Mouse (Mus musculus): ENCODE measurements around the gene Fam3c. TPM values are rescaled to one million over a fixed set of nuclear protein-coding genes. Genes with fewer than 3 reads are reported as not detected.
A peak's percentile ranks its signal among the peaks of the same experiment; 100 is the strongest.

Gene Fam3c
- 81.1 and 101 TPM in 2 replicates for polyA plus RNA-seq (2014; fragmentation: Nextera tagmentation; extraction: Ambion mirVana)

DNA sequence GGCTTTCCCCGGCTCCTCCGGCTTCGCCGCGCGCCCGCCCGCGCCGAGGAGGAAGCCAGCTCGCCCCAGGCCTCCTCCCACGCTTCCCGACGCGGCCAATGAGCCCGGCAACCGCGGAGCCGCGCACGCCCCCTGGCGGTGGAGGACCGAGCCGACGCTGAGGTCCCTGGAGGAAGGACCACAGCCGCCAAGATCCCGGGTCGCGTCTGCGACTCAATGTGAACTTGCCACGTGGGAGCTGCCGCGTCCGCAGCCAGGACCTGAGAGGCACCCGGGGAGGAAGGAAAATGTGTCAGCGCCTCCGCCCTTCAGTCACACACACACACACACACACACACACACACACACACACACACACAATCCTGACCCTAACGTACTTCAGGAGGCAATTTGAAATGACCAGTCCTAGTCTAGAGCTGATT lies at the start of gene Fam3c:
Gene Fam3c (minus strand): TSS at position 158 of the 422 bp plus-strand sequence.
- Histone ChIP-seq H3K4me3 (replicated peaks; ENCODE audit: low read length) (peak within 1 kb of the TSS; percentile 85), H3K9me3 (ENCODE audit: control insufficient read depth, low read length) (no peaks in the 10 kb centered on the region), H3K9ac (peak within 1 kb of the TSS; percentile 89), H3K27ac (peak within 1 kb of the TSS; percentile 82), H3K27me3 (ENCODE audit: control insufficient read depth, insufficient read depth, low read length) (no peaks in the 10 kb centered on the region), H3K36me3 (replicated peaks; ENCODE audit: control insufficient read depth, insufficient read depth) (no peaks in the 10 kb centered on the region), H3K4me2 (replicated peaks) (peak within 1 kb of the TSS; percentile 61), H3K4me1 (replicated peaks; ENCODE audit: control insufficient read depth, insufficient read depth, low read length) (peaks cover 10% of the 10 kb centered on the region)
- peak; percentile 97 for DNase-seq (ENCODE audit: low spot score)
- ATAC-seq (ENCODE audit: low FRiP score), result peak; percentile 99
- WGBS, result 0% methylated on average over 36 of the region's 38 CpGs

DNA sequence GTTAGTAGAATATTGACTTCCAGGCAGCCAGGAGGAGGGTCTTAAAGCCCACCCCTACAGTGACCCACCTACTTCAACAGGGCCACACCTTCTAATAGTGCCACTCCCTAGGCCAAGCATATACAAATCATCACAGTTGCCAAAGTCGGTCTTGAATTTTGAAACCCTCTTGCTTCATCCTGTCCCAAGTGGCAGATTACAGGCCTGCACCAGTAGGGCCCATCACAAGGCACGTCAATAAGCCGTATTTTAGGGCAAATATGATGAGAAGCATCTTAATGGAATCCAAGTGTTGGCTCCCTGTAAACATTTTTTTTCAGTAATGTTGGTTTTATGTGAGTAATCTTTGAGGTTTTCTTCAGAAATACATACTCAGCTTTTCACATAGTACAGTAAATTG lies 49.0 kb upstream of the Fam3c start:
- Histone ChIP-seq H3K27ac (no peak overlapping the region), H3K9me3 (ENCODE audit: control insufficient read depth, low read length) (no peaks in the 10 kb centered on the region), H3K4me1 (replicated peaks; ENCODE audit: control insufficient read depth, insufficient read depth, low read length) (0 out of 2 replicates have a peak, but pooled peaks cover 13% of the 10 kb centered on the region), H3K4me3 (replicated peaks; ENCODE audit: low read length) (no peak overlapping the region), H3K27me3 (ENCODE audit: control insufficient read depth, insufficient read depth, low read length) (no peaks in the 10 kb centered on the region), H3K4me2 (replicated peaks) (no peak overlapping the region), H3K36me3 (replicated peaks; ENCODE audit: control insufficient read depth, insufficient read depth) (no peaks in the 10 kb centered on the region), H3K9ac (no peak overlapping the region)
- DNase-seq (ENCODE audit: low spot score), result no peak
- ATAC-seq (ENCODE audit: low FRiP score), result no peak
- 88% methylated on average over 3 of the region's 3 CpGs for WGBS

DNA sequence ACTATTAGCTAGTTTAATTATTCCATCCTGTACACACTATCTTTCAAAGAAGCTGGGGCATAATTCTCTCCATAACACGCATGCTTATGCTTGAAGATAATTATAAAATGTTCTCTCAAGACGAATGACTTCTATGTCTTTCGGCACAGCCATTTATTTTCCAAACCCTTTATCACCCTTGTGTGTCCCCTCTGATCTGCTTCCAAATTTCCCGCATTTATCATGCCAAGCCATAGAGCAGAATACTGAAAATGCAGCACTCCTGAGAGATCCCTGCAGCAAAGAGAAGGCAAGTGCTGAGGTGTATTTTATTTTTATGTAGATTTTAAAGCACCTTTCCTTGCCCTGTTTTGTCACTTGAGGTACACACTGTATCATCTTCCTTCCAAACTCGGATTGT lies 47.7 kb upstream of the Fam3c start:
- Histone ChIP-seq H3K4me2 (replicated peaks) (no peak overlapping the region), H3K9ac (no peak overlapping the region), H3K27ac (no peak overlapping the region), H3K9me3 (ENCODE audit: control insufficient read depth, low read length) (no peaks in the 10 kb centered on the region), H3K4me1 (replicated peaks; ENCODE audit: control insufficient read depth, insufficient read depth, low read length) (0 out of 2 replicates have a peak, but pooled peaks cover 13% of the 10 kb centered on the region), H3K4me3 (replicated peaks; ENCODE audit: low read length) (no peak overlapping the region), H3K27me3 (ENCODE audit: control insufficient read depth, insufficient read depth, low read length) (no peaks in the 10 kb centered on the region), H3K36me3 (replicated peaks; ENCODE audit: control insufficient read depth, insufficient read depth) (no peaks in the 10 kb centered on the region)
- no peak for DNase-seq (ENCODE audit: low spot score)
- no peak for ATAC-seq (ENCODE audit: low FRiP score)
- WGBS, result 63% methylated on average over 5 of the region's 5 CpGs

DNA sequence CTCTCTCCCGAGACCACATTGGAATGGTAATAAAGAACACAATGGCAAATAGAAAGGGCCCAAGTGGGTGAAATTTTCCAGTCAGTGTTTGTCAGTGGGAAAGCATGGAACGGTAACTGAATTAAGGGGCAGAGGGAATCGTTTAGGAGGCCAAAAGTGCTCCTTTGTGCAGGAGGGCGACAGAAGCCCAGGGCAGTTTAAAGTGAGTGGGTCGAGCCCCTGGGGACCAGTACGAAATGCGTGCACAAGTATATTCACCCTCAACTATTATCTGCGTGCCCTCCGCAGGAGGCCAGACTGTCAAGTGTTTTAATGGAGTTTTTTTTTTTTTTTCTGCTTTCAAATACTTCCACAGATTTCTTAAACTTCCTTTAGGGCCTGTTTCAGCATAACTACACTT lies 47.3 kb upstream of the Fam3c start:
- Histone ChIP-seq H3K36me3 (replicated peaks; ENCODE audit: control insufficient read depth, insufficient read depth) (no peaks in the 10 kb centered on the region), H3K4me3 (replicated peaks; ENCODE audit: low read length) (no peak overlapping the region), H3K9ac (no peak overlapping the region), H3K9me3 (ENCODE audit: control insufficient read depth, low read length) (no peaks in the 10 kb centered on the region), H3K4me1 (replicated peaks; ENCODE audit: control insufficient read depth, insufficient read depth, low read length) (0 out of 2 replicates have a peak, but pooled peaks cover 13% of the 10 kb centered on the region), H3K4me2 (replicated peaks) (no peak overlapping the region), H3K27me3 (ENCODE audit: control insufficient read depth, insufficient read depth, low read length) (no peaks in the 10 kb centered on the region), H3K27ac (no peak overlapping the region)
- ATAC-seq (ENCODE audit: low FRiP score) (no peak), DNase-seq (ENCODE audit: low spot score) (no peak)
- WGBS, result 32% methylated on average over 9 of the region's 9 CpGs

DNA sequence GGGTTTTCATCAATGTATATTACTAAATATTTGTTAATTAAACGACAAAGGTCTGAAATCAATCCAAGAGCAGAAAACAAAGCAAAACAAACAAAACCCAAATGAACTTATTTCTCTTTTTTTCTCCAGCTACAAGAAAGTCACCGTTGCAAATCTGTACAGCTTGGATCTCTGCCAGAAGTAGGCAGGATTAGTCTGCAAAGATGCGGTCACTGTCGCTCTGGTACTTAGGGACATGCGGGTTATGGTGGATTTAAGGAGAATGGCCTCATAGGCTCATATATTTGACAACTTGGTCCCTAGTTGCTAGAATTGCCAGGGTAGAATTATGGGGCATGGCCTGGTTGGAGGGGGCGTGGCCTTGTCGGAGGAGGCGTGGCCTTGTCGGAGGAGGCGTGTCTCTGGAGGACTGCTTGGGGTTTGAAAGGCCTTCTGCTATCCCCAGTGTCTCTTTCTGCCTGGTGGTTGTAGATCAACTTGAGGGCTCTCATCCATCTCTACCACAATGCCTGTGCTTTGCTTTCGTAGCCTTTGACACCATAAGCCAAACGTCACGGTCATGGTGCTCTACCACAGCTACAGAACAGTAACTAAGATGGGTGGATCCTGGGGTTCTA lies 46.6 kb upstream of the Fam3c start:
- H3K4me2 ChIP-seq (replicated peaks), result no peak overlapping the region
- no peaks in the 10 kb centered on the region for H3K9me3 ChIP-seq (ENCODE audit: control insufficient read depth, low read length)
- DNase-seq (ENCODE audit: low spot score), result no peak
- 0 out of 2 replicates have a peak, but pooled peaks cover 13% of the 10 kb centered on the region for H3K4me1 ChIP-seq (replicated peaks; ENCODE audit: control insufficient read depth, insufficient read depth, low read length)
- H3K27me3 ChIP-seq (ENCODE audit: control insufficient read depth, insufficient read depth, low read length), result no peaks in the 10 kb centered on the region
- WGBS, result 71% methylated on average over 13 of the region's 13 CpGs
- no peaks in the 10 kb centered on the region for H3K36me3 ChIP-seq (replicated peaks; ENCODE audit: control insufficient read depth, insufficient read depth)
- H3K27ac ChIP-seq, result no peak overlapping the region
- H3K4me3 ChIP-seq (replicated peaks; ENCODE audit: low read length), result no peak overlapping the region
- H3K9ac ChIP-seq, result no peak overlapping the region
- ATAC-seq (ENCODE audit: low FRiP score), result no peak

DNA sequence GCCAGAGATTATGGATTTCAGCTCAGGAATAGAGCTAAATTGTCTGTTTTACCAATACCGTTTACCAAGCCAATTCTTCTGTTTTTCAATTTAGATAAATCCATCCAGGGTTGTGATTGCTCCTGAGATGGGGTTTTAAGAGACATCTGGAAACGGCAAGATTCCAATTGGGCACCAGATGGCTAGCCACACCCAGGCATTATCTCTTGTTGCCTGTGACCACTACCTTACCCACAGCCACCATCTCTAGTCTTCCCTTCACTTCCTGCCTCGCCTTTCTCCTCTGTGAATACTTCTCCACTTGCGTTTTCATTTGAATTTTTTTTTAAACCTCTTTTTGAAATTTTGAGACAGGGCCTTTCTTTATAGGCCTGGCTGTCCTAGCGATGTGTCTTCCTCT lies 46.0 kb upstream of the Fam3c start:
- Histone ChIP-seq H3K4me2 (replicated peaks) (no peak overlapping the region), H3K27me3 (ENCODE audit: control insufficient read depth, insufficient read depth, low read length) (no peaks in the 10 kb centered on the region), H3K36me3 (replicated peaks; ENCODE audit: control insufficient read depth, insufficient read depth) (no peaks in the 10 kb centered on the region), H3K27ac (no peak overlapping the region), H3K4me3 (replicated peaks; ENCODE audit: low read length) (no peak overlapping the region), H3K9me3 (ENCODE audit: control insufficient read depth, low read length) (no peaks in the 10 kb centered on the region), H3K9ac (no peak overlapping the region), H3K4me1 (replicated peaks; ENCODE audit: control insufficient read depth, insufficient read depth, low read length) (0 out of 2 replicates have a peak, but pooled peaks cover 13% of the 10 kb centered on the region)
- ATAC-seq (ENCODE audit: low FRiP score), result no peak
- no peak for DNase-seq (ENCODE audit: low spot score)
- 91% methylated on average over 5 of the region's 5 CpGs for WGBS

DNA sequence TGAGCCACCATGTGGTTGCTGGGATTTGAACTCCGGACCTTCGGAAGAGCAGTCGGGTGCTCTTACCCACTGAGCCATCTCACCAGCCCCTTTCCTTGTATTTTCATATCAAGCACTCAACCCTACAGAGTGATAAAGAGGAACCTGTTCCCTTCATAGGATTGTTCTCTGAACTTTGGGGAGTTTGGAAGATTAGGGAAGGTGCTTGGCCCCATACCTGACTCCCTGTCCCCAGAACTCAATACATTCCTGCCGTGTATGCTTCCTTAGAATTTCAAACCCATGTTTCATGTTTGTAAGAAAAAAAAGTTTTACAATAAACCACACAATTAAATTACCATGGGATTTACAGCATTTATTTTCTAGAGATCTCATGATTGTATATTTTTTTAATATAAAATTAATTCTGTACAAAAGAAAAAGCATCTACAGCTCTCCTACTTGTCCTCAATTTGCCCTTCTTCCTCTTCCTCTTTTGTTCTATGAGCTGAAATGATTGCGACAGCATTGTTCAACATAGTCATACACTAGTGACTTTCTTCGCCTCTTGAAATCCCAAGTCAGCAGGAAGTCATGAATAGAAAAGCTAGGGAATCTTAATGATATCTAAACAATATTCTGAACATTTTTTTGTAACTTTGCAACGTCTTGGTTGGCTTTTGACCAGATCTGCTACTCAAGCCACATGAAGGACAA lies 42.2 kb upstream of the Fam3c start:
- no peak for ATAC-seq (ENCODE audit: low FRiP score)
- 88% methylated on average over 7 of the region's 7 CpGs for WGBS

DNA sequence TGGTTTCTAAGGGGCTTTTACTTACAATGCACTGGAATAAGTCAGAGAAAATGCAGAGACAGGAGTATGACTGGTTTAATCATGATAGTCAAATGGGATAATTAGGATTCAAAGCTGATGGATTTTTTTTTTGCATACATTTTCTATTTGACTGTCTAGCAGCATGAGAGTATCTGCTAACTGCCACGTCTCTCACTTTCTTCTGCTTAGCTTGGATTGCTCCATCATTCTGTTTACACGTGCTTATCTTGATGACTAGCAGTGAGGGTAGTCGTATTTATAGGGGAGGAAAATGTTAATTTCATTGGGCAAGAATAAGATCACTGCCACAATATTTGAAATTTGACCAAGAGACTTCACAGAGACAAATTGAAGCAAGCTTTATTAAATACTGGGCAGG lies 39.2 kb upstream of the Fam3c start:
- H3K27me3 ChIP-seq (ENCODE audit: control insufficient read depth, insufficient read depth, low read length), result no peaks in the 10 kb centered on the region
- ATAC-seq (ENCODE audit: low FRiP score), result no peak
- H3K4me3 ChIP-seq (replicated peaks; ENCODE audit: low read length), result no peak overlapping the region
- no peak overlapping the region for H3K27ac ChIP-seq
- no peaks in the 10 kb centered on the region for H3K9me3 ChIP-seq (ENCODE audit: control insufficient read depth, low read length)
- no peak overlapping the region for H3K4me2 ChIP-seq (replicated peaks)
- WGBS, result 86% methylated on average over 3 of the region's 3 CpGs
- H3K9ac ChIP-seq, result no peak overlapping the region
- DNase-seq (ENCODE audit: low spot score), result no peak
- H3K36me3 ChIP-seq (replicated peaks; ENCODE audit: control insufficient read depth, insufficient read depth), result no peaks in the 10 kb centered on the region
- no peaks in the 10 kb centered on the region for H3K4me1 ChIP-seq (replicated peaks; ENCODE audit: control insufficient read depth, insufficient read depth, low read length)

More for the DNA sequence above, 42.2 kb upstream of the Fam3c start:
- DNase-seq (ENCODE audit: low spot score), result no peak
- Histone ChIP-seq H3K36me3 (replicated peaks; ENCODE audit: control insufficient read depth, insufficient read depth) (no peaks in the 10 kb centered on the region), H3K4me2 (replicated peaks) (no peak overlapping the region), H3K4me3 (replicated peaks; ENCODE audit: low read length) (no peak overlapping the region), H3K27ac (no peak overlapping the region), H3K9me3 (ENCODE audit: control insufficient read depth, low read length) (no peaks in the 10 kb centered on the region), H3K4me1 (replicated peaks; ENCODE audit: control insufficient read depth, insufficient read depth, low read length) (0 out of 2 replicates have a peak, but pooled peaks cover 6% of the 10 kb centered on the region), H3K9ac (no peak overlapping the region), H3K27me3 (ENCODE audit: control insufficient read depth, insufficient read depth, low read length) (no peaks in the 10 kb centered on the region)

DNA sequence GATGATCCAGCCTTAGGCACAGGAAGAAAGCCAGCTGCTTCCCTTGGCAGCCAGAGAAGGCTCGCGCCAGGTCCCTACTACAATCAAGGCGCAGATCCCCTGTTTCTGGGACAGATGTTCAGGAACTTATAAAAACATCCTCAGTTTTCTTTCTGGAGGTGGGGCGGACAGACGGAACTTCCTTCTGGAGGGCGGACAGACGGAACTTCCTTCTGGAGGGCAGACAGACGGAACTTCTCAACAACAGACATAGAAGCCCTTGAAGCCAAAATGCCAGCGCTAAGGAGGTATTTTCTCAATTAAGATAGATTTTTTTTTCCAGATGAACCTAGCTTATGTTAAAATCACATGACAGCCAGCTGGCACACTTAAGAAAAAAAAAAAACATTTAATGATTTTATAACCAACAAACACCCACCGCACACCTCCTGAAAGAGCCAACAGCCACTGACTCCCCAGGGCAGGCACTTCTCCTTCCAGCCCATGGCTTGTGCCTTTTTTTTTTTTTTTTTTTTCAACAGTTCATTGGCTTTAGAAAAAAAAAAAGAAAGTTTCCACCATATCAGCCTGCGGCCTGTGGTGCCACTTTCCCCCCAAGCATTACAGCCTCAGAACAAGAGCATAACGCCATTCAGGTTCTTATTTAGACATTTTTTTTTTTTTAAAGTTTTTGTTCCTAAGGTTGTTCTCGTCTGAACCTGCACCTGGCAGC lies 34.8 kb upstream of the Fam3c start:
- Histone ChIP-seq H3K4me3 (replicated peaks; ENCODE audit: low read length) (no peak overlapping the region), H3K9me3 (ENCODE audit: control insufficient read depth, low read length) (no peaks in the 10 kb centered on the region), H3K9ac (no peak overlapping the region), H3K4me2 (replicated peaks) (no peak overlapping the region), H3K27me3 (ENCODE audit: control insufficient read depth, insufficient read depth, low read length) (no peaks in the 10 kb centered on the region), H3K4me1 (replicated peaks; ENCODE audit: control insufficient read depth, insufficient read depth, low read length) (no peaks in the 10 kb centered on the region), H3K36me3 (replicated peaks; ENCODE audit: control insufficient read depth, insufficient read depth) (no peaks in the 10 kb centered on the region), H3K27ac (no peak overlapping the region)
- no peak for DNase-seq (ENCODE audit: low spot score)
- WGBS, result 82% methylated on average over 13 of the region's 13 CpGs
- ATAC-seq (ENCODE audit: low FRiP score), result no peak

All from hindbrain, embryonic 14.5 days (tissue).